Mouse (Mus musculus) telencephalon, adult 2 months (tissue): ENCODE results near the gene OR5BS1P.
"Not testable (repeated sequence)": the region's sequence is repeated elsewhere in the genome, so short reads cannot be mapped to it uniquely, and the experiment has no call there.

Experiments
- DNase-seq: peaks from one replicate; pipeline ENCODE4 v3.0.0-alpha.2; 2011; ENCODE audit warnings: low read depth, low spot score

OR5BS1P gene

DNA sequence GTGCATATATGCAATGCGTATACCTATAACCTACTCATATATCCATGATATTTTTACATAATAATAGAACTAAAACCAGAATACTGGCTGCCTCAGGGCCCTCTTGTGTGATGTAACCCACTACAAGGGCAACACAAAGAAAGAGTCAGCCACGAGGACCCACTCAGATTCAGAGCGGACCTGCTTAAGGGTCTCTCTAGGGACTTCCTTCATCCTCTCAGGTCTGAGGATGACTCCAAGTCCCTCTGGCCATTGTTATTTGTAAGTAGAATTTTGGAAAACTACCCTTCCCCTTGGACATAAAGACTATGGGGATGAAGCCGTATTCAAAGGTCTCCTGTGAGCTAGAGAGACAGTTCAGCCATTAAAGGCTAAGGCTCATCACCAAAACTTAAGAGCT is at the start of gene OR5BS1P:
TSS of gene OR5BS1P (plus strand) at position 301 of the 400 bp plus-strand sequence.
- no peak for DNase-seq

- no peak for DNase-seq
Measured at GRCm38 (mm10) chr15:98420897-98421296, 48.8 kb upstream of the OR5BS1P start.

DNA sequence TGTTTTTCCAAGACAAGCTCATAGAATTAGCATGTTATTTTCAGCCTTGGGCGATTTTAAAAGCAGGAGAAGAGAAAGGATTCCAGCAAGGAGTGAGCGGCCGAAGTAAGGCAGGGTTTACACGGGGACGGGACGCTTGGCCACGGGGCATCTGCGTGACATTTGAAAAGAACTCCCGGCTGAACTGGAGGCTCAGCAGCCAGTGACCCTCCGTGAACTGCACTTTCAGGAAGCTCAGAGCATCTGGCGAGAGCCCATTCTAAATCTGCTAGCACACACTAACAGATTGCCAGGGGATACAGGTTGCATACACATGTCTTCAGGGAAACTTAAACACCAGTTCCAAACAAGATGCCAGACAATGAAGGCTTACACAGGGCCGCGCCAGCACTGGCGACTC is 45.4 kb upstream of the OR5BS1P start:
- DNase-seq, result no peak

DNA sequence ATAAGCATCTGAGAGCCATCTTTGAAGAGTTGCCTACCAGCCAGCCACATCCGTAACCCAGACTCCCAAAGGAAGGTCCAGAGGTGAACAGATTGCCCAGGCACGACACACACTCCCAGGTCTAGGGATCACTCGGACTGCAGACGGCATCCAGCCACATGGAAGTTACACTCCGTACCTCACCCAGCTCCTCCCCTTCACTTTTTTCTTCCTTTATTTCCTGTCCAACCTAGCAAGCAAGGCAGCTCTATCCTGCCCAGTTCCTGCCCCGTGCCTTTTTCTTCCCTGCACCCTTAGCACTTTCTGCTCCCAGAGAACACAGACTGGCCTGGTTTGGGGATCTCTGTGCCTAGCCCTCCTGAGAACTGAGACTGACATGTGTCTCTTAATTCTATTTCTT is 44.9 kb upstream of the OR5BS1P start:
- DNase-seq, result no peak

DNA sequence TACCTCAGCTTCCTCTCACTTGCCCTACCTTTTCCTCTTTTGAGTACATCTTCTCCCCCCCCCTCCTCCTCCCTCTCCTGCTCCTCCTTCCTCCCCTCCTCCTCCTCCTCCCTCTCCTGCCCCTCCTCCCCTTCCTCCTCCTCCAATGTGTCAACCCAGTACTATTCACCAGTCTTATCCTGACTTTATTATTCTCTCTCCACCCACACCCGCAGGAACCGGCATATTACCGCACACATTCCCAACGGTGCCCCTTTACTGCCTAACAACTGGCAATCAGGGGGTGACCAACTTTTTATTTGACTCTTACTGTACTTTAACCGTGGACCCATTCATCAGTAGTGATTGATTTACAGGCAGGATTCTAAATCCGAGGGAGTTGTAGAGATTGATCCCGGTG is 44.5 kb upstream of the OR5BS1P start:
- no peak for DNase-seq

- DNase-seq, result not testable (repeated sequence)
Measured at GRCm38 (mm10) chr15:98430925-98431324, 38.8 kb upstream of the OR5BS1P start, which contains the start of gene Olfr282. Olfr282 (plus strand) TSS chr15:98431225.

- no peak for DNase-seq
Measured at GRCm38 (mm10) chr15:98444561-98444960, 25.1 kb upstream of the OR5BS1P start.

DNA sequence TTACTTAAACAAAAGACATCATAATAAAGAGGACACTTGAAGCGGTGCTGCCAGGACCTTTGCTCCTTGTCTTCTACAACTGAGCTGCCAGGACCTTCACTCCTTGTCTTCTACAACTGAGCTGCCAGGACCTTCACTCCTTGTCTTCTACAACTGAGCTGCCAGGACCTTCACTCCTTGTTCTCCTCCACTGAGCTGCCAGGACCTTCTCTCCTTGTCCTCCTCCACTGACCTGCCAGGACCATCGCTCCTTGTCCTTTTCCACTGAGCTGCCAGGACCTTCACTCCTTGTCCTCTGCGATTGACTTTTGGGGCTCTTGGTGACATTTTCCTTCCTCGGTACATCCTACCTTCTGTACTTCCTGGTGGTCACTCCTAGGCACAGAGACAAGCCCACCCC is 21.2 kb upstream of the OR5BS1P start:
- DNase-seq, result no peak

- no peak for DNase-seq
Measured at GRCm38 (mm10) chr15:98452288-98452687, 17.4 kb upstream of the OR5BS1P start, which contains the start of gene Olfr281. Olfr281 (plus strand) TSS chr15:98452588.

DNA sequence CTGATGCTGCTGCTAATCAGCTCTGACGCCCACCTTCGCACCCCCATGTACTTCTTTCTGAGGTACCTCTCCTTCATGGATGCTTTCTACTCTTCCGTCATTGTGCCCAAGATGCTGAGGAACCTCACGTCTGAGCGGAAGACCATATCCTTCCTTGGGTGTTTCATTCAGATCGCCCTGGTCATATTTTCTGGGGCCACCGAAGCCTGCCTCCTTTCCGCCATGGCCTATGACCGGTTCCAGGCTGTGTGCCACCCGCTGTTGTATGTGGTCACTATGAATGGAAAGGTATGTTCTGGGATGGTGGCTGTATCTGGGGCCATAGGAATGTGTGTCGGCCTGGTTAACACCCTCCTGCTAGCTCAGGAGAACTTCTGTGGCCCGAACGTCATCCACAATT is 1.8 kb downstream of the OR5BS1P start:
- DNase-seq, result no peak

GRCm38 (mm10) chr15:98474958-98475357 is 5.3 kb downstream of the OR5BS1P start:
- DNase-seq, result no peak

DNA sequence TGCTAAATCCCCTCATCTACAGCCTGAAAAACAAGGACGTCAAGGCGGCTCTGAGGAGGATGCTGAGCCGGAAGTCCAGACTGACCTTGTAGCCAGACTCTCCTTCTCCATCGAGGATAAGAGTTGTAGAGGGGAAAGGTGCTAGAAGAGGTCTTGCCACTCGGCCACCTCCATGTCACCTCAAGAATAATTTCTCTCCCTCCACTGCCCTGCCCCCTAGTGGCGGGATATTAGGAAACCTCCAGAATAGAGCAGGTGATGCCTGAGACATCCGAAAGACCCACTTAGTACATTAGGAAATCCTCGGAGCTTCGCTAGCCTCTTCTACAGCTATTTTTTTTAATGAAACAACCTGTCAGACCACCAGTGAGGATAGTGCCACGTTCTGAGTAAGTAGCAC is 5.7 kb downstream of the OR5BS1P start:
- no peak for DNase-seq

- DNase-seq, result no peak
Measured at GRCm38 (mm10) chr15:98476281-98476680, 6.6 kb downstream of the OR5BS1P start.

DNA sequence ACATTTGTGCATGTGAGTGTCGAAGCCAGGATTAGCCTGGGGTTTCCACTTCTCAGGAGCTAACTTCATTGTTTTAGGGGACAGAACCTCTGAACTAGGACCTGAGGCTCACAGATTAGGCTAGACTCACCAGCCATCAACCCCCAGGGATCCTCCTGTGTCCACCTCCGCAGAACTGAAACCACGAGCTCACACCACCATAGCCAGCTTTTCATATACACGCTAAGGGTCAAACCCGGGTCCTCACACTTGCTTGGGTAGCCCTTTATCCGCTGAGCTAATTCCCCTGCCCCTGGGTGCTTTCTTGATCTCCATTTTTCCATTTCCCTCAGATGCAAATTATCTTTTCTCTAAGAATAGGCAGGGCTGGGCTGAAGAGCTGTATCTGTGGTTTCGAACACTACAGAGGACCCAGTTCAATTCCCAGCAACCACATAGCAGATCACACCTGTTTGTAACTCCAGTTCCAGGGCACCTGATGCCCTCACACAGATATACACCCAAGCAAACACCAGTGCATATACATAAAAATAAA is 9.9 kb downstream of the OR5BS1P start:
- no peak for DNase-seq

DNA sequence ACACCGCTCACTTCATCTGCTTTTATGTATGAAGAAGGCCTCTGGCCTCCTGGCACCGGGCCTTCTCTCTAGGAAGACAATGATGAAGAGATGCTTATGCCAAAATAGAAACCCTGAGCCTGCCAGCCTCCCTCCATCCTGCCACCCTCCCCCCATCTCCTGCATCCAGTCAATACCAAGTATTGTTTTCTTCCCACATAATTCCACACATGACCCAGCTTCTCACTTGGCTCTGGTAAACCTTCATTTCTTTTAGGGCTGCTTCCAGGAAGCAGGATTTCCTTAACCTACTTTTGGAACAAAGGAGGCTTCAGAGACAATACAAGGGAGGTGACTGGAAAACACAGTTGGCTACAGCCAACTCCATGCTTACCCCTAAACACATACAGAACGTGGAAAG is 13.0 kb downstream of the OR5BS1P start, which contains the start of gene Lalba:
TSS of gene Lalba (minus strand) at position 21 of the 400 bp plus-strand sequence.
- no peak for DNase-seq

DNA sequence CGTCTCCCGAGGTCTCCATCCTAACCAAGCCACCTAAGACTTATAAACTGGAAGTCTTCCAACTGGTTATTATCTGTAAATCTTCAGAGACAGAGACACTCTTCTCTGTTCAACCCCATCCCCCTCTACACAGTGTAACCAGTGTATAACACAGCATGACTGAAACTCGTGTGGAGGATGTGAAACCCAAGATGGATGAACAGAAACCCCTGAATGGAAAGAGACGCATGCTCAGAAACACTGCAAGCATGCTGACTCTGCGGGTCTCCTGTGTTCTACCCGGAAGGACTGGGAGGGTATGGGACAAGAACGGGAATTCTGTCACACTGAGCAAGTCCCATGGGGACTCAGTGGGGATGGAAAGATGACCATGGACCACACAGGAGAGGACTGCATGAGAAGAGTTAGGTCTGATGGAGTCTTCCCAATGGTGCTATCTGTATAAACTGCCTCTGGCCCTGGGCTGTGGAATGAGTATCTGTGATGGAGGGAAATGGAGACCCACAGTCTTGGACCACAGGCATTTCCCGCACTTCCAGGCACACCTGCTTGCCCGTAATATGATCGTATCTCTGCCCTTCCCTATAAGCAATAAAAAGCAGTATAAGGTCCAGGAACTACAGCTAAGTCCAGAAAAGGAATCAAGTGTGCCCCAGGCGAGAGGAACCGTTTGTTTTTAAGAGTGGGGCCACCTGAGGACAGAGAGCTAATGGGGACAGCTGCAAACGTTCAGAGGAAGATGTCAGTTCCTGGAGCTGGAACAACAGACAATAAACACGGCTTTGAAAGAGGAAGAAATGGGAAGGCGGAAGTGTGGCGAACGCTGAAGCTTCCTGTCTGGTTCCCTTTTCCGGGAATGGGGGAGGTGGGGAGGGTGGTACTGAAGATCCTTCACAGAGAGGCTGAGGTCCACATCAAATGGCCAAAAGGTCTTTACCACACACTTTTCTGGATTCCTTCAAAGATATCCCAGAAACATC is 14.5 kb downstream of the OR5BS1P start:
- no peak for DNase-seq

- DNase-seq, result no peak
Measured at GRCm38 (mm10) chr15:98486433-98487021, 16.8 kb downstream of the OR5BS1P start.

- no peak for DNase-seq
Measured at GRCm38 (mm10) chr15:98491332-98491731, 21.6 kb downstream of the OR5BS1P start.

DNA sequence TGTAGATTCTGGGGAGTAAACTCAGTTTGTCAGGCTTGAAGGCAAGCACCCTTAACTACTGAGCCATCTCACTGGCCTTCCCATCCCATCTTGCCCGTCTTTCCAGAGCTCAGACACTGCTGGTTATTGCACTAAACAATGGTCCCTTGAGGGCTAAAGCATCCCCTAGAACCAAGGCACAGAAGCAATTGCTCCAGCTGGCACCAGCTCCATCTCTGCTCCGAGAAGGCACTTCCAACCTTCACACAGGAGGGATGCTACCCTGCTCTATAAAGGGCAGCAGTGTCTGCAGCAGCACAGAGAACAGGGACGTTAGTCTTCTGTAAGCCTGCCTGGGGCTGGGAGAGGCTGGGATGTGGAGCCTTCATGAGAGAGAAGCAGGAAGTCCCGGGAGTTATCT is 22.4 kb downstream of the OR5BS1P start, which contains the start of gene Olfr279:
TSS of gene Olfr279 (plus strand) at position 301 of the 400 bp plus-strand sequence.
- DNase-seq, result no peak

- DNase-seq, result no peak
Measured at GRCm38 (mm10) chr15:98497631-98498030, 27.9 kb downstream of the OR5BS1P start.

DNA sequence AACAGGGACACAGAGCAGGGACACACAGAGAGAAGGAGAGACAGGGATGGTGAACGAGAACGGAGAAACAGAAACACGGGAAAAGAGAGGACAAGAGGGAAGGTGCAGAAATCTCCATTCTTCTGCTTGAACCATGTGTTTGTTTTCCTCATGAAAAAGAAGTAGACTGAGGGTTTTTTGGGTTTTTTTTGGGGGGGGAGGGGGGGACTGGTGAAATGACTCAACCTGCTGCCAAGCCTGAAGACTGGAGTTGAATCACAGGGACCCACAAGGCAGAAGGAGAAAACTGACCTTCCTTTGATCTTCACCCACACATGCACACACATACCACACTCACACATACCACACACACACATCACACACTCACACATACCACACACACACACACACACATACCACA is 33.6 kb downstream of the OR5BS1P start:
- no peak for DNase-seq

DNA sequence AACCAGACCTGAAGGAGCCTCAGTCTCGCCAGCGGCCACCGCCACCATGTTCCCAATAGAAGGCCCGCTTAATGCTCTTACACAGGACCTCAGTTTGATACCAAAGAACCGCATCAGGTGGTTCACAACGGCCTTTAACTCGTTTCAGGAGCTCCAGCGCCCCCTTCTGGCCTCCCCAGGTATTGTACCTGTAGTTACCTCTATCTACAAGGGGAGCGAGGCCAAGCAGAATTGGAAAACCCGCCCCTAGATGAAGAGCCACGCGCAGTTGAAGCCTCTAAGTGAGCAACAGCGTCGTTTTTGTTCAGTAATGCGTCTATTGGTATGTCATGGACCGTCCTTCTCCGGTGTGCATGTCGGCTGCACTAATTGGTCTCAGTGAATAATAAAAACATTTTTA is 34.8 kb downstream of the OR5BS1P start:
- no peak for DNase-seq
